Mouse (Mus musculus) limb, embryonic 11.5 days (tissue): ENCODE measurements around the gene Ccdc88c. TPM values are rescaled to one million over a fixed set of nuclear protein-coding genes. Genes with fewer than 3 reads are reported as not detected.

Experiments used
- ATAC-seq: fragments of 200-750 bp; cut with Nextera tagmentation; 2 replicates; pipeline ENCODE4 v1.8.0; 2017; ENCODE audit warnings: low read depth; ENCODE audit not compliant: insufficient number of reproducible peaks, low FRiP score, low TSS enrichment
- DNase-seq: peaks from one replicate; pipeline ENCODE4 v3.0.0-alpha.2; 2015; ENCODE audit warnings: low spot score
- H3K27ac ChIP-seq: fragments of 300-500 bp; sonication (generic); replicated peaks from 2 replicates; pipeline ENCODE4 v1.5.1; 2014; ENCODE audit warnings: low read depth, mild to moderate bottlenecking, low read length
- H3K27me3 ChIP-seq: fragments of 300-500 bp; sonication (generic); 2 replicates; pipeline ENCODE4 v1.6.1; 2014; ENCODE audit warnings: mild to moderate bottlenecking, low read length, mixed read lengths; ENCODE audit not compliant: control insufficient read depth, insufficient read depth
- H3K36me3 ChIP-seq: fragments of 300-500 bp; sonication (generic); 2 replicates; pipeline ENCODE4 v1.6.1; 2014; ENCODE audit warnings: mild to moderate bottlenecking, low read length, moderate library complexity, mixed read lengths; ENCODE audit not compliant: control insufficient read depth, insufficient read depth
- H3K4me1 ChIP-seq: fragments of 300-500 bp; sonication (generic); 2 replicates; pipeline ENCODE4 v1.6.1; 2014; ENCODE audit warnings: low read length, mixed read lengths; ENCODE audit not compliant: control insufficient read depth, insufficient read depth
- H3K4me2 ChIP-seq: fragments of 300-500 bp; sonication (generic); 2 replicates; pipeline ENCODE4 v1.6.1; 2014; ENCODE audit warnings: low read depth, mild to moderate bottlenecking, moderate library complexity; ENCODE audit not compliant: severe bottlenecking
- H3K4me3 ChIP-seq: fragments of 300-500 bp; sonication (generic); 2 replicates; pipeline ENCODE4 v1.5.1; 2014; ENCODE audit warnings: low read depth, low read length
- H3K9ac ChIP-seq: fragments of 300-500 bp; sonication (generic); 2 replicates; pipeline ENCODE4 v1.6.1; 2014; ENCODE audit warnings: mild to moderate bottlenecking, low read length
- H3K9me3 ChIP-seq: fragments of 300-500 bp; sonication (generic); 2 replicates; pipeline ENCODE4 v1.6.1; 2016; ENCODE audit warnings: low read length; ENCODE audit not compliant: control insufficient read depth
- WGBS: fragments of 180-500 bp; shearing (Covaris S2); extraction: QIAGEN DNeasy Blood & Tissue Kit; methylation state at CpG from one replicate; pipeline ENCODE4 v1.1.7; 2014; 5-methylcytosine and 5-hydroxymethylcytosine counted together
- polyA plus RNA-seq: library from polyadenylated mRNA; unstranded; fragments of >200 nt; fragmentation: Nextera tagmentation; extraction: Ambion mirVana; gene quantifications from 2 replicates; pipeline ENCODE4 v1.2.1, GENCODE M21; 2014

Gene Ccdc88c
- polyA plus RNA-seq, 1 experiment from 2014 or later = 3.2 TPM

GRCm38 (mm10) chr12:101021484-101022226, 7.2 kb downstream of the Ccdc88c start:
- ATAC-seq = no peak
- H3K27ac ChIP-seq = no peak overlapping the region
- no peak for DNase-seq
- H3K9ac ChIP-seq = no peak overlapping the region
- H3K36me3 ChIP-seq = no peaks in the 10 kb centered on the region
- H3K9me3 ChIP-seq = no peaks in the 10 kb centered on the region
- WGBS = 76% methylated on average over 9 of the region's 9 CpGs
- peaks cover 20% of the 10 kb centered on the region for H3K4me1 ChIP-seq
- no peak overlapping the region for H3K4me2 ChIP-seq
- H3K27me3 ChIP-seq = peaks cover 6% of the 10 kb centered on the region
- H3K4me3 ChIP-seq = no peak overlapping the region

- DNase-seq = no peak
- Histone ChIP-seq H3K9ac (no peak overlapping the region), H3K4me3 (no peak overlapping the region), H3K27me3 (no peaks in the 10 kb centered on the region), H3K36me3 (no peaks in the 10 kb centered on the region), H3K27ac (no peak overlapping the region), H3K9me3 (no peaks in the 10 kb centered on the region), H3K4me2 (no peak overlapping the region), H3K4me1 (peaks cover 25% of the 10 kb centered on the region)
- no peak for ATAC-seq
- 95% methylated on average over 15 of the region's 15 CpGs for WGBS
Measured at GRCm38 (mm10) chr12:101020210-101021015, 8.4 kb downstream of the Ccdc88c start.

DNA sequence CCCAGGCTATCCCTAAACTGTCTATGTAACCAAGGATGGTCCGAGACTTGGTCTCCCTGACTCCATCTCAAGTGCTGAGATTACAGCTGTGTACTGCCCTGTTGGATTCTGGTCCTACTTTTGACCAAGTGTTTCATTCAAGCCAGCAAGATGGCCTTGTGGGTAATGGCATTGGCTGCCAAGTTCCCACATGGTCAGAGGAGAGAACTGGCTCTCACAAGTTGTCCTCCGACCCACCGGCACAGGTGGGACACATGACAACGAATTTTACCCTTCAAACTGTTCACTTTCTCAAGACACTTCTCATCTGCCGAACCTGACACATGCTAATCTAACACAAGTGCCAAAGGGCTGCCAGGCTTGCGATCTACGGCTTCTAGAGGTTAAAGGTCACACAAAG, 9.4 kb downstream of the Ccdc88c start:
- no peak overlapping the region for H3K27ac ChIP-seq
- H3K36me3 ChIP-seq = no peaks in the 10 kb centered on the region
- no peaks in the 10 kb centered on the region for H3K27me3 ChIP-seq
- no peak overlapping the region for H3K4me3 ChIP-seq
- no peak overlapping the region for H3K4me2 ChIP-seq
- WGBS = 87% methylated on average over 7 of the region's 7 CpGs
- H3K9me3 ChIP-seq = no peaks in the 10 kb centered on the region
- ATAC-seq (no peak), DNase-seq (no peak)
- H3K4me1 ChIP-seq = peaks cover 25% of the 10 kb centered on the region
- H3K9ac ChIP-seq = no peak overlapping the region

DNA sequence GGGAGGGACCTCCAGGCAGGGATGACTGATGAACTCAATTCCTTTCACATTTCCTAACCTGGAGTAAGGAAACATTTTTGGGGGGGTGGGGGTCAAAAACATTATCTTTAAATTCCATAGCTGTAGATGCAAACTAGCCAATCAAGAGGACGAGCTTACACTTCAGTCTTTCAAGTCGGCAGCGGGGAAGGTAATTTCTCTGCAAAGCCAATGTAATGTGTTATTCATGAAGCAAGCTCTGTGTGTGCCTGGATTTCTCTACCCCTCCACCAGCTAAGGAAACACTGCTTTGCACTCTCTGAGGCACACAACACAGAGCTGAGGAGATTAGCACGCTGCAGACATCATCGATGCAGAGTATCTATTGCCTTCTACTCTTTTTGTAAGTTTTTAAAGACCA, 9.8 kb downstream of the Ccdc88c start:
- DNase-seq (no peak), ATAC-seq (no peak)
- WGBS = 82% methylated on average over 5 of the region's 5 CpGs
- no peak overlapping the region for H3K9ac ChIP-seq
- no peaks in the 10 kb centered on the region for H3K27me3 ChIP-seq
- H3K4me2 ChIP-seq = no peak overlapping the region
- no peaks in the 10 kb centered on the region for H3K9me3 ChIP-seq
- no peak overlapping the region for H3K4me3 ChIP-seq
- H3K36me3 ChIP-seq = no peaks in the 10 kb centered on the region
- peaks cover 25% of the 10 kb centered on the region for H3K4me1 ChIP-seq
- no peak overlapping the region for H3K27ac ChIP-seq

- H3K4me2 ChIP-seq = no peak overlapping the region; the same call in 1 of the 2 replicates
- H3K27me3 ChIP-seq = no peaks in the 10 kb centered on the region
- peaks cover 25% of the 10 kb centered on the region for H3K4me1 ChIP-seq
- no peak overlapping the region; the same call in 1 of the 2 replicates for H3K27ac ChIP-seq
- DNase-seq = no peak
- H3K36me3 ChIP-seq = no peaks in the 10 kb centered on the region
- peak; percentile 31; the same call in 1 of the 2 replicates for ATAC-seq
- 0 out of 2 replicates have a peak overlapping the region, but pooled peaks have one; percentile 3 for H3K9ac ChIP-seq
- H3K4me3 ChIP-seq = no peak overlapping the region
- WGBS = 20% methylated on average over 6 of the region's 6 CpGs
- no peaks in the 10 kb centered on the region for H3K9me3 ChIP-seq
Measured at GRCm38 (mm10) chr12:101017971-101018371, 10.9 kb downstream of the Ccdc88c start.

GRCm38 (mm10) chr12:101016412-101016928, 12.4 kb downstream of the Ccdc88c start:
- Histone ChIP-seq H3K4me3 (no peak overlapping the region), H3K4me2 (no peak overlapping the region), H3K36me3 (no peaks in the 10 kb centered on the region), H3K4me1 (peaks cover 37% of the 10 kb centered on the region), H3K9ac (no peak overlapping the region), H3K9me3 (no peaks in the 10 kb centered on the region), H3K27ac (no peak overlapping the region), H3K27me3 (no peaks in the 10 kb centered on the region)
- DNase-seq = no peak
- no peak for ATAC-seq
- WGBS = 44% methylated on average over 5 of the region's 5 CpGs

- Histone ChIP-seq H3K36me3 (no peaks in the 10 kb centered on the region), H3K4me2 (no peak overlapping the region), H3K9ac (no peak overlapping the region), H3K9me3 (no peaks in the 10 kb centered on the region), H3K4me3 (no peak overlapping the region), H3K27ac (no peak overlapping the region), H3K27me3 (no peaks in the 10 kb centered on the region), H3K4me1 (peaks cover 37% of the 10 kb centered on the region)
- WGBS = 45% methylated on average over 4 of the region's 4 CpGs
- DNase-seq (no peak), ATAC-seq (no peak)
Measured at GRCm38 (mm10) chr12:101015926-101016325, 12.9 kb downstream of the Ccdc88c start.

DNA sequence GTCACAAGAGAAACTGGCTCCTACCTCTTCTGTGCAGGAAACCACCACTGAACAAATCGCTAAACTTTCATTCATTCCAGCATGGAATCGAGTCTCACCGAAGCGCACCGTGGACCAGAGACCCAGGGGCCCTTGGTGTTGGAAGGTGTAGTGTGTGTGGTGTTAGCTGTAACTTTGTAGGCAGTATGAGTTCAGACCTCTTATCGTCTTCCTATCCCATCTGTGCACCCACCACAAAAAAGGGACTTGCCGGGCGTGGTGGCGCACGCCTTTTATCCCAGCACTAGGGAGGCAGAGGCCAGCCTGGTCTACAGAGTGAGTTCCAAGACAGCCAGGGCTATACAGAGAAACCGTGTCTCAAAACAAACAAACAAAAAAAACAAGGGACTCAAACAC, 13.7 kb downstream of the Ccdc88c start:
- Histone ChIP-seq H3K9me3 (no peaks in the 10 kb centered on the region), H3K27me3 (no peaks in the 10 kb centered on the region), H3K27ac (no peak overlapping the region), H3K9ac (no peak overlapping the region), H3K4me3 (no peak overlapping the region), H3K36me3 (no peaks in the 10 kb centered on the region), H3K4me2 (no peak overlapping the region), H3K4me1 (peaks cover 39% of the 10 kb centered on the region)
- WGBS = 87% methylated on average over 11 of the region's 11 CpGs
- DNase-seq (no peak), ATAC-seq (no peak)
